Comparison of ENCODE assay signal across 20 mouse cellular contexts in the genomic region with DNA sequence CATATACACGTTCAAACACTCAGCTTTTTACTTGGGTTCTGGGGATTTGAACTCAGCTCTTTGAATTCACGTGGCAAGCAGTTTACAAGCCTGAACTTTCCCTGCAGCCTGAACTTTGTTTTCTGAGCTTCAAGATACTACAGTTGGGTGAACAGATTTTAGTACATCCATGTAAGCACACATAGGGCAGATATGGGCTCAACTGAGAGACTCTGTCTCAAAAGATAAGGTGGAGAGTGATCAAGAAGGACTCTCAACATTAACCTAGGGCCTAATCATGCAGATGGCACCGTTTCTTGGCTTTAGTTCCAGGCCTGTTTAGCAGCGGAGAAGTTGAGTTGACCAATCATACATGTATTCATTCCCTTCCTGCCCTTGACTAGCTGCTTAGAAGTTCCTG.
"Had no signal": no experiment of that assay in that cellular context is flagged by ENCODE, and none has a peak within 500 bp of the region (broad histone marks: within the 10 kb centered on the region; RNA-seq: fewer than 3 reads in every experiment).

No protein-coding gene starts in this region.

- DNase-seq: lung, adult 18-20 months; lung, embryonic 14.5 days; lung, postnatal 10 days; lung, postnatal 4 days; midbrain, embryonic 14.5 days; retina, postnatal 1 day; right cerebral cortex, adult 18-20 months; right cerebral cortex, postnatal 25 days; right cerebral cortex, postnatal 4 days; spleen, adult 18-20 months; thymus, adult 18-20 months; thymus, postnatal 14 days; thymus, postnatal 36 days had no signal

- H3K9me3 ChIP-seq: megakaryocyte, embryonic 14.5 days; midbrain, embryonic 10.5 days; midbrain, embryonic 12.5 days; neural tube, embryonic 12.5 days had no signal

- H3K27ac ChIP-seq: liver, embryonic 14.5 days; midbrain, embryonic 10.5 days; midbrain, embryonic 12.5 days; neural tube, embryonic 12.5 days had no signal

- H3K36me3 ChIP-seq: midbrain, embryonic 10.5 days; midbrain, embryonic 12.5 days; neural tube, embryonic 12.5 days had no signal

- ATAC-seq: midbrain, embryonic 16.5 days had no signal

- H3K4me2 ChIP-seq: lung, embryonic 14.5 days; midbrain, embryonic 12.5 days; neural tube, embryonic 12.5 days had no signal

- H3K27me3 ChIP-seq: midbrain, embryonic 12.5 days; neural tube, embryonic 12.5 days had no signal

- H3K4me3 ChIP-seq: megakaryocyte, embryonic 14.5 days; midbrain, embryonic 10.5 days; midbrain, embryonic 12.5 days; myocyte; neural tube, embryonic 12.5 days had no signal

- H3K4me1 ChIP-seq: midbrain, embryonic 12.5 days had no signal

- H3K9ac ChIP-seq: liver, embryonic 14.5 days; lung, embryonic 14.5 days; midbrain, embryonic 12.5 days; neural tube, embryonic 12.5 days had no signal
